Mouse (Mus musculus): ENCODE data around the gene Ctnnd2. TPM values are rescaled to one million over a fixed set of nuclear protein-coding genes. Genes with fewer than 3 reads are reported as not detected.
A peak's percentile ranks its signal among the peaks of the same experiment; 100 is the strongest.
"Not testable (repeated sequence)": the region's sequence is repeated elsewhere in the genome, so short reads cannot be mapped to it uniquely, and the experiment has no call there.

The Ctnnd2 gene
- 100 to 1,000 TPM; 223 to 229 TPM for total RNA-seq (2021)
- long read RNA-seq, experiment 1, full-length matches to known transcripts, result 74 of 210 reads
- long read RNA-seq, experiment 1, partial matches to known transcripts, result 103 of 210 reads
- long read RNA-seq, experiment 1, other reads (novel, unspliced or antisense), result 33 of 210 reads
- long read RNA-seq, experiment 2, full-length matches to known transcripts, result 87 of 245 reads
- long read RNA-seq, experiment 2, partial matches to known transcripts, result 128 of 245 reads
- long read RNA-seq, experiment 2, other reads (novel, unspliced or antisense), result 30 of 245 reads

DNA sequence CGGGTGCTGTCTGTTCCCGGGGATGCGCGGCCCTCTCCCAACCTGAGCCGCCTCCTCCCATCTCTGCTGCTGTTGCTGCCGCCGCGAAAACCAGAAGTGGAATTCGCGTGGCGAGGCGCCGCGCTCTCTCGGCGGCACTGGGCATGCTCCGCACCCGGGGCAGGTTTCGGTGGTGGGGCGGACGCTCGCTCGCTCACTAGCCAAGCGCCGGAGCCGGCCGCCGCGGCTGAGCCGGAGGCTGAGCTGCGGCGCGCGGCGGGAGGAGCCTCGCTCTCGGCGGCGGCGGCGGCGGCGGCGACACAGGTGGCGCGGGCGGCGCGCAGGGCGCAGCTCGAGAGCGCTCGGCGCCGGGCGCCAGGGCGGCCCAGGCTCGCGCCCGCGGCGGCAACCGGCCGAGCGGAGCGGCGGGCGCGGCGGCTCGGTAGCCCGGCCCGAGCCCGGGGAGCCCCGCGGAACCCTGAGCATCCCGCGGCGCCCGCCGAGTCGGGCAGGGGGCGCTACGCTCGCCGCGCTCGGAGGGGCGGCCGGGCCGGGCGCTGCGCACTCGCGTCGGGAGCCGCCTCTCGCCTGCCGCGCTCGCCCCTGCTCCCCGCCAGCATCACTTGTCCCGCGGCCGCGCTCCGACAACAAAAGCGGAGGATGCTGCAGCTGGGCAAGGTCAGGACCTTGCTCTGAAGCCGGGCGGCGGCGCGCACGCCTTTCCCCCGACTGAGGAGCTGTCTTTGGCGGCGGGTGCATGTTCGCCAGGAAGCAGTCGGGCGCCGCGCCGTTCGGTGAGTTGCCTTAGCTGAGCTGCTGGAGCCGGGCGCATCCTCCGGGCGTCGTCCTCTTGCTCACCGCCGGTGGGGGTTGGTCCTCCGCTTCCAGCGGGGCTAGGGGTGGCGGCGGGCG is at the start of gene Ctnnd2:
Ctnnd2 (plus strand) TSS at position 203 of the 891 bp plus-strand sequence.
- Histone ChIP-seq H3K4me3 (peak within 1 kb of the TSS; percentile 73), H3K27ac (peak within 1 kb of the TSS; percentile 97)
- DNase-seq (ENCODE audit: low spot score in 2 of 2), result peak; percentile 86 to 87
- no peak; the same call in 1 of the 2 replicates for TF ChIP-seq CTCF (conservative IDR thresholded peaks at IDR 0.05)

GRCm38 (mm10) chr15:30130705-30131104 is 41.7 kb upstream of the Ctnnd2 start:
- Histone ChIP-seq H3K4me3 (no peak overlapping the region), H3K27ac (no peak overlapping the region)
- DNase-seq (ENCODE audit: low spot score in 2 of 2), result no peak
- no peak for TF ChIP-seq CTCF (conservative IDR thresholded peaks at IDR 0.05)

GRCm38 (mm10) chr15:30139626-30140025 is 32.8 kb upstream of the Ctnnd2 start:
- H3K4me3 ChIP-seq; H3K27ac ChIP-seq; DNase-seq (ENCODE audit: low spot score in 2 of 2): not testable (repeated sequence)

GRCm38 (mm10) chr15:30145413-30145812 is 27.0 kb upstream of the Ctnnd2 start:
- DNase-seq (ENCODE audit: low spot score in 2 of 2), result no peak
- H3K4me3 ChIP-seq, result no peak overlapping the region
- no peak for TF ChIP-seq CTCF (conservative IDR thresholded peaks at IDR 0.05)
- H3K27ac ChIP-seq, result no peak overlapping the region

- no peak overlapping the region for H3K4me3 ChIP-seq
- no peak for TF ChIP-seq CTCF (conservative IDR thresholded peaks at IDR 0.05)
- no peak overlapping the region for H3K27ac ChIP-seq
- DNase-seq (ENCODE audit: low spot score in 2 of 2), result no peak
Observed at GRCm38 (mm10) chr15:30152176-30152575, 20.2 kb upstream of the Ctnnd2 start.

DNA sequence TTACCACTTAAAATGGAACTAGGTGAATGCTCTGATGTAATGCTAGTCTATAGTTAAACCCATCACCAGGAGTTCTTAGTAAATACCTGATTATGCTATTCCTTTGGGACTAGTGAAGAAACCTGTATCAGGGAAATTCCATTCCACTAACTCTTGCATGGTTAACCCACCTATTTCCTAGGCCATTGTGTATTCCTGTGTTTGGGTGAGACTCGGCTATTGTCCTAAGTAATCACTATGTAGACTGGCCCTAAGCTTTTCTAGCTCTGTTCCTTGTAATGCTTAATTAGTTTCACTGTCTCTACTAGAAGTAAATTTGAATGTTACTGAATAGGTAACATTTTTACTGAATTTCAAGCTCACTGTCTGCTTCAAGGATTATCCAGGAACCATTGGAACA is 14.4 kb upstream of the Ctnnd2 start:
- no peak for TF ChIP-seq CTCF (conservative IDR thresholded peaks at IDR 0.05)
- Histone ChIP-seq H3K27ac (no peak overlapping the region), H3K4me3 (no peak overlapping the region)
- no peak for DNase-seq (ENCODE audit: low spot score in 2 of 2)

GRCm38 (mm10) chr15:30170031-30170430 is 2.4 kb upstream of the Ctnnd2 start:
- DNase-seq (ENCODE audit: low spot score in 2 of 2), result peak; percentile 29 to 39
- peak; percentile 81 for TF ChIP-seq CTCF (conservative IDR thresholded peaks at IDR 0.05)
- no peak overlapping the region for H3K4me3 ChIP-seq
- no peak overlapping the region for H3K27ac ChIP-seq

DNA sequence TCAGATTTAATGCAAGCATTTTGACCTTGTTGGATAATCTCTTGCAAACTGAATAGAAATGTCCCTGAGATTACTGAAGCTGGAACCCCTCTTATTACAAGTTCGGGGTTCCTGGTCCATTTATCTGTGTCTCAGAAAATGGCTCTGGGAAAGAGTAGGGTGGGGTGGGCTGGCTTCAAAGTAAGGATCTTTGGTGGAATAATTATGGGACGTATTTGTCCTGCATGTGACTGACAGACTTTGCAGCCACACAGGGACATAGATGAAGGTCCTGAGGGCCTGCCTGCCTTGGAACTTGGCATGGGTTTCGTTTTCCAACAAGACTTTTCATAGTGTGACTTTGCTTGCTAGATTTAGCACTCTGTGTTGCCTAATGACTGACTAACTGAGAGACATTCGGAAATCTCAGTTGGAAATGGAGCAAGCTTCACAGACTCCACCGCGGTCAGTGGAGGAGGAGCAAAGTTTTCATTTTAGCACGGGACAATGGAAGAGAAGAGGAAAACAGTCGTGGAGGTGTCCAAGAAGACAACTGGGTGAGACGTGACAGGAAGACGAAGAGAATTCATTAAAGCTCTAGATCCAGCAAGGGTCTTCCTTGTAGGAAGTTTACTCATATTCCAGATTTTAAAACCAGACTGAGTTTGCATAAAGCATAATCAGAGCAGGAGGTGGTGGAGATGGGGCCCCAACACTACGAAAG is 749 bp upstream of the Ctnnd2 start:
- DNase-seq (ENCODE audit: low spot score in 2 of 2), result no peak
- no peak for TF ChIP-seq CTCF (conservative IDR thresholded peaks at IDR 0.05)
- Histone ChIP-seq H3K4me3 (peak overlapping the region; percentile 64), H3K27ac (peak overlapping the region; percentile 89)

DNA sequence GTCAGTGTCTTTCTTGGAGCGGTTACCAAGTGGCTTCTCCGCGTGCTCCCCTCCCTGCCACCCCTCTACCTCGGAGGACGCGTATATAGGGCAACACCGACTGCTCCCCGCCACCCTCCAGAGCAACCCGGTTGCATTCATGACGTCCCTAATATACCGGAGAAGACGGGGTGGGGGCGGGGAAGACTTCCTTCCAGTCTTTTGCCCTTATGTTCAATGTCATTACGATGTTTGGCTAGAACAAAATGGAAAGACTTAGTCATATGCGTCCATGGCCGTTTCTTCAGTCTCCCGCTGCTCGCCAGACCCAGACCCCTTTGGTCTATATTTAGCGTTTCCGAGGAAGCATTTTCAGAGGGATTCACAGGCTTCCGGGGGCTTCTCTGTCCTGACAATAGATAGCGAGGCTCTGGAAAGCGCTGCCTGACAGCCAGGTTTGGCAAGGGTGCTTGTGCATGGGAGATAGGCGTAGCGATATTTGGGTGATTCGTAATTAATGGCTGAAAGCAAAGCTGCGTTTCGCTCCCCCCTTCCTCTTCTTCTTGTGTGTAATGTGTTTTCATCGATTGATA is 1.1 kb downstream of the Ctnnd2 start:
- no peak for TF ChIP-seq CTCF (conservative IDR thresholded peaks at IDR 0.05)
- H3K4me3 ChIP-seq, result peak overlapping the region; percentile 73
- peak in 1 of 2 experiments; percentile 35 for DNase-seq (ENCODE audit: low spot score in 2 of 2)
- peak overlapping the region; percentile 97 for H3K27ac ChIP-seq

DNA sequence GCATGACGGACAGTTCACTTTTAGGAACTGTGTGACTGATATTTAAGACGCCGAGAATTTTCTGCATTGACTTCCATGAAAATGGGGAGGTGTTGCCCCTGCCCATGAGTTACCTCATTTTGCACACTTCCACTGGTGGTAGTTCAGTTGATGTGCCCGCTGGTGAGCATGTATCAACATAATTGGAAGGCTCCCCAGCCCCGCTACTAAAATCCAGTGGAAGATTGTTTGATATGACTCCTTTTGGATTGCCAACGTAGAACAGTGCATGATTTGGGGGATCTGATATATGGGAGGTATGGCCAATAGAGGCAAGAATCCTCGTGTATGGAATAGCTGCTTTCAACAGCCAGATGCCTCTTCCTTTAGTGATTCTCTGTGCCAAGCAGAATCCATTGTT is 1.9 kb downstream of the Ctnnd2 start:
- no peak for TF ChIP-seq CTCF (conservative IDR thresholded peaks at IDR 0.05)
- no peak for DNase-seq (ENCODE audit: low spot score in 2 of 2)
- Histone ChIP-seq H3K27ac (peak overlapping the region; percentile 97), H3K4me3 (peak overlapping the region; percentile 73)

DNA sequence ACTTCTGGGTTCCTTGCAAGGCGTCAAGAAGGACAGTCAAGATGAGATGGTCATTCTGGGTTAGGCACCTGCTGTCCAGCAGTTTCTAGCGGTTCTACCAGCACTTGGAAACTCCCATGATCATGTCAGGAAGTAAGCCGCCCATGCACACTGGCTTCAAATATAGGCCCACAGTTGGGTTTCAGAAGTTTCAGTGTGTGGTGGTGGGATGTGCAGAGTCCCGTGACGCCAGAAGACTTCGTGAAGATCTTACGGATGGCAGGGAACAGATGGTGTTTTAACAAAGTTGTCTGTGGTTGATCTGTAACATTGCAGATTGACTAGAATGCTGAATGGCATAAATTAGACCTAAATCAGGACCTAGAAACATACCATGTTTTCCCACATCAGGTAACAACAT is 11.6 kb downstream of the Ctnnd2 start:
- TF ChIP-seq CTCF (conservative IDR thresholded peaks at IDR 0.05), result no peak
- H3K4me3 ChIP-seq, result no peak overlapping the region
- DNase-seq (ENCODE audit: low spot score in 2 of 2), result no peak
- no peak overlapping the region for H3K27ac ChIP-seq

GRCm38 (mm10) chr15:30190872-30191271 is 18.5 kb downstream of the Ctnnd2 start:
- H3K4me3 ChIP-seq, result no peak overlapping the region
- no peak for TF ChIP-seq CTCF (conservative IDR thresholded peaks at IDR 0.05)
- no peak for DNase-seq (ENCODE audit: low spot score in 2 of 2)
- H3K27ac ChIP-seq, result peak overlapping the region; percentile 32; the same call in 1 of the 2 replicates
